Mouse (Mus musculus): Measurements from ENCODE around the gene Bcl9l. TPM values are rescaled to one million over a fixed set of nuclear protein-coding genes. Genes with fewer than 3 reads are reported as not detected.

Bcl9l gene
- polyA plus RNA-seq, 1 experiment from 2014 or later, result 8.6 TPM

GRCm38 (mm10) chr9:44524235-44524826 is 41.7 kb downstream of the Bcl9l start:
- 78% methylated on average over 5 of the region's 5 CpGs for WGBS
- H3K9ac ChIP-seq, result no peak overlapping the region
- H3K36me3 ChIP-seq, result no peaks in the 10 kb centered on the region
- no peak overlapping the region for H3K4me3 ChIP-seq
- peaks cover 6% of the 10 kb centered on the region; the same call in 1 of the 2 replicates for H3K4me1 ChIP-seq (replicated peaks)
- no peak overlapping the region for H3K4me2 ChIP-seq
- H3K9me3 ChIP-seq, result no peaks in the 10 kb centered on the region
- no peaks in the 10 kb centered on the region for H3K27me3 ChIP-seq
- H3K27ac ChIP-seq, result no peak overlapping the region
- no peak for ATAC-seq (ENCODE audit: low FRiP score)

- Histone ChIP-seq H3K27me3 (no peaks in the 10 kb centered on the region), H3K36me3 (no peaks in the 10 kb centered on the region), H3K4me1 (replicated peaks) (peaks cover 6% of the 10 kb centered on the region; the same call in 1 of the 2 replicates), H3K4me3 (no peak overlapping the region), H3K27ac (no peak overlapping the region), H3K4me2 (no peak overlapping the region), H3K9ac (no peak overlapping the region), H3K9me3 (no peaks in the 10 kb centered on the region)
- 83% methylated on average over 3 of the region's 3 CpGs for WGBS
- ATAC-seq (ENCODE audit: low FRiP score), result no peak
Observed at GRCm38 (mm10) chr9:44525001-44525400, 42.4 kb downstream of the Bcl9l start.

GRCm38 (mm10) chr9:44525589-44525988 is 43.0 kb downstream of the Bcl9l start:
- H3K9ac ChIP-seq, result no peak overlapping the region
- H3K4me2 ChIP-seq, result no peak overlapping the region
- no peaks in the 10 kb centered on the region for H3K27me3 ChIP-seq
- no peak overlapping the region for H3K27ac ChIP-seq
- no peak for ATAC-seq (ENCODE audit: low FRiP score)
- WGBS, result 92% methylated on average over 8 of the region's 8 CpGs
- peaks cover 6% of the 10 kb centered on the region; the same call in 1 of the 2 replicates for H3K4me1 ChIP-seq (replicated peaks)
- H3K36me3 ChIP-seq, result no peaks in the 10 kb centered on the region
- no peak overlapping the region for H3K4me3 ChIP-seq
- no peaks in the 10 kb centered on the region for H3K9me3 ChIP-seq

- peaks cover 2% of the 10 kb centered on the region; the same call in 1 of the 2 replicates for H3K9me3 ChIP-seq
- 53% methylated on average over 9 of the region's 9 CpGs for WGBS
- no peak overlapping the region for H3K27ac ChIP-seq
- H3K36me3 ChIP-seq, result no peaks in the 10 kb centered on the region
- no peak overlapping the region for H3K4me2 ChIP-seq
- H3K4me1 ChIP-seq (replicated peaks), result peaks cover 6% of the 10 kb centered on the region; the same call in 1 of the 2 replicates
- H3K4me3 ChIP-seq, result no peak overlapping the region
- no peak for ATAC-seq (ENCODE audit: low FRiP score)
- H3K27me3 ChIP-seq, result no peaks in the 10 kb centered on the region
- H3K9ac ChIP-seq, result no peak overlapping the region
Observed at GRCm38 (mm10) chr9:44526337-44527112, 43.9 kb downstream of the Bcl9l start.

- H3K9me3 ChIP-seq, result peaks cover 4% of the 10 kb centered on the region; the same call in 1 of the 2 replicates
- no peak overlapping the region for H3K27ac ChIP-seq
- H3K4me2 ChIP-seq, result no peak overlapping the region
- no peaks in the 10 kb centered on the region for H3K27me3 ChIP-seq
- H3K4me3 ChIP-seq, result no peak overlapping the region
- WGBS, result 82% methylated on average over 8 of the region's 8 CpGs
- no peak for ATAC-seq (ENCODE audit: low FRiP score)
- no peaks in the 10 kb centered on the region for H3K36me3 ChIP-seq
- no peak overlapping the region for H3K9ac ChIP-seq
- peaks cover 6% of the 10 kb centered on the region; the same call in 1 of the 2 replicates for H3K4me1 ChIP-seq (replicated peaks)
Observed at GRCm38 (mm10) chr9:44528340-44528739, 45.7 kb downstream of the Bcl9l start.

GRCm38 (mm10) chr9:44532991-44533580 is 50.5 kb downstream of the Bcl9l start:
- Histone ChIP-seq H3K4me2 (no peak overlapping the region), H3K36me3 (no peaks in the 10 kb centered on the region), H3K27ac (no peak overlapping the region), H3K9ac (no peak overlapping the region), H3K4me1 (replicated peaks) (no peaks in the 10 kb centered on the region), H3K4me3 (no peak overlapping the region), H3K27me3 (no peaks in the 10 kb centered on the region), H3K9me3 (peaks cover 4% of the 10 kb centered on the region; the same call in 1 of the 2 replicates)
- WGBS, result 93% methylated on average over 6 of the region's 6 CpGs
- ATAC-seq (ENCODE audit: low FRiP score), result no peak

GRCm38 (mm10) chr9:44537625-44538301 is 55.1 kb downstream of the Bcl9l start:
- ATAC-seq (ENCODE audit: low FRiP score), result no peak
- no peaks in the 10 kb centered on the region for H3K36me3 ChIP-seq
- WGBS, result 83% methylated on average over 19 of the region's 19 CpGs
- H3K27me3 ChIP-seq, result no peaks in the 10 kb centered on the region
- no peak overlapping the region for H3K4me3 ChIP-seq
- H3K9me3 ChIP-seq, result no peaks in the 10 kb centered on the region
- H3K27ac ChIP-seq, result no peak overlapping the region
- no peak overlapping the region for H3K4me2 ChIP-seq
- 0 out of 2 replicates have a peak, but pooled peaks cover 2% of the 10 kb centered on the region for H3K4me1 ChIP-seq (replicated peaks)
- H3K9ac ChIP-seq, result no peak overlapping the region

GRCm38 (mm10) chr9:44539816-44540421 is 57.3 kb downstream of the Bcl9l start:
- H3K9me3 ChIP-seq, result no peaks in the 10 kb centered on the region
- H3K27me3 ChIP-seq, result no peaks in the 10 kb centered on the region
- no peak overlapping the region for H3K9ac ChIP-seq
- 55% methylated on average over 2 of the region's 2 CpGs for WGBS
- 0 out of 2 replicates have a peak, but pooled peaks cover 2% of the 10 kb centered on the region for H3K4me1 ChIP-seq (replicated peaks)
- no peak overlapping the region for H3K4me3 ChIP-seq
- H3K36me3 ChIP-seq, result no peaks in the 10 kb centered on the region
- H3K4me2 ChIP-seq, result no peak overlapping the region
- H3K27ac ChIP-seq, result no peak overlapping the region
- ATAC-seq (ENCODE audit: low FRiP score), result no peak

- 86% methylated on average over 3 of the region's 3 CpGs for WGBS
- H3K9ac ChIP-seq, result no peak overlapping the region
- no peaks in the 10 kb centered on the region for H3K27me3 ChIP-seq
- no peak overlapping the region for H3K27ac ChIP-seq
- H3K36me3 ChIP-seq, result no peaks in the 10 kb centered on the region
- 0 out of 2 replicates have a peak, but pooled peaks cover 2% of the 10 kb centered on the region for H3K4me1 ChIP-seq (replicated peaks)
- no peaks in the 10 kb centered on the region for H3K9me3 ChIP-seq
- no peak for ATAC-seq (ENCODE audit: low FRiP score)
- H3K4me2 ChIP-seq, result no peak overlapping the region
- H3K4me3 ChIP-seq, result no peak overlapping the region
Observed at GRCm38 (mm10) chr9:44540676-44541075, 58.1 kb downstream of the Bcl9l start.

GRCm38 (mm10) chr9:44542364-44542763 is 59.7 kb downstream of the Bcl9l start:
- Histone ChIP-seq H3K27ac (no peak overlapping the region), H3K36me3 (no peaks in the 10 kb centered on the region), H3K27me3 (no peaks in the 10 kb centered on the region), H3K9ac (no peak overlapping the region), H3K9me3 (no peaks in the 10 kb centered on the region), H3K4me3 (no peak overlapping the region), H3K4me1 (replicated peaks) (0 out of 2 replicates have a peak, but pooled peaks cover 2% of the 10 kb centered on the region), H3K4me2 (no peak overlapping the region)
- no peak for ATAC-seq (ENCODE audit: low FRiP score)
- WGBS, result 94% methylated on average over 4 of the region's 4 CpGs

GRCm38 (mm10) chr9:44544986-44545385 is 62.4 kb downstream of the Bcl9l start:
- Histone ChIP-seq H3K36me3 (no peaks in the 10 kb centered on the region), H3K9ac (no peak overlapping the region), H3K4me3 (no peak overlapping the region), H3K9me3 (no peaks in the 10 kb centered on the region), H3K4me1 (replicated peaks) (0 out of 2 replicates have a peak, but pooled peaks cover under 1% of the 10 kb centered on the region), H3K27ac (no peak overlapping the region), H3K4me2 (no peak overlapping the region), H3K27me3 (no peaks in the 10 kb centered on the region)
- no peak for ATAC-seq (ENCODE audit: low FRiP score)
- WGBS, result 74% methylated on average over 3 of the region's 3 CpGs

Data from hindbrain, embryonic 13.5 days (tissue).